Mouse (Mus musculus): ENCODE results near the gene Olfr231.

Gene Olfr231

DNA sequence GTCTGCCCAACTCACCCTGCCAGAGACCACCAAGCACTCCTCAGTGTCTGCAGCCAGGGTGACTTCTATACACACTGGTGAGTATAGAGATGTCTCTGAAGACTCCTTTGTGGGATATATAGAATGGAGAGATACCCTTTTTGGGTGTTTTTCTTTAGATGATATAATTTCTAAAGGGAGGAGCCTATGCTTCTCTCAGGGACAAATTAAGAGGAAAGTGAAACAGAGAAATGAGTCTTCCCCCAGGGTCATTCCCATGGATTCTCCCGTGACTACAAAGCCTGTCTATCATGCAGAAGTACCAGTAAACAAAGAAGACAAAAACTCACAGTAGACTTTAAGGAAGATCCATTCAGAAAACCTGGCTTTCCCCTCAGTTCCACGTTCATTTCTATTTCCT lies at the start of gene Olfr231:
Gene Olfr231 (minus strand): TSS at position 101 of the 400 bp plus-strand sequence.
- no peak for DNase-seq

DNA sequence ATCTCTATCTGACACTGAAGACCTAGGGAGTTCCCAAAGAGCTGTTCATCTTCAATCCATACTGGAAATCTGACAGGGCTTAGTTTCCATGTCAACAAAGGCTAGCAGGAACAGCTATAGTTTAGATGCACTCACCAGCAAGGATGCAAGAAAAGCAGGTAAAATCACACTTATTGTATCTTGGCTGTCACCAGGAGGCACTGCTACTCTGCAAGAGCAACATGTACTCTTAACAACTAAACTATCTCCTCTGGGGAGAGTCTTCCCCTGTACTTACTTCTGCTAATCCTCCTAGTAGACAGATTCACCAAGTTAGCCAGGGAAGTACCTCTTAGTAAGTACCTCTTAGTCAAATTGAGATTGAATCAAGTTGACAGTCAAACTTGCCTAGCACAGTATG lies 48.1 kb upstream of the Olfr231 start:
- DNase-seq = no peak

DNA sequence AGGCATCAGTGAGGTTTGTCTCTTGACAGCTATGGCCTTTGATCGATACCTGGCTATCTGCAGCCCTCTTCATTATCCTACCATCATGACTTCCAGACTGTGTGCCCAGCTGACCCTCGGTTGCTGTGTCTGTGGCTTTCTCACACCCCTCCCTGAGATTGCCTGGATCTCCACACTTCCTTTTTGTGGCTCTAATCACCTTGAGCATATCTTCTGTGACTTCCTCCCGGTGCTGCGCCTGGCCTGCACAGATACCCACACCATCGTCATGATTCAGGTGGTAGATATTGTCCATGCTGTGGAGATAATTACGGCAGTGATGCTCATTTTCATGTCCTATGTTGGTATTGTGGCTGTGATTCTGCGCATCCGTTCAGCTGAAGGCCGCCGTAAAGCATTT lies 38.1 kb upstream of the Olfr231 start:
- no peak for DNase-seq

DNA sequence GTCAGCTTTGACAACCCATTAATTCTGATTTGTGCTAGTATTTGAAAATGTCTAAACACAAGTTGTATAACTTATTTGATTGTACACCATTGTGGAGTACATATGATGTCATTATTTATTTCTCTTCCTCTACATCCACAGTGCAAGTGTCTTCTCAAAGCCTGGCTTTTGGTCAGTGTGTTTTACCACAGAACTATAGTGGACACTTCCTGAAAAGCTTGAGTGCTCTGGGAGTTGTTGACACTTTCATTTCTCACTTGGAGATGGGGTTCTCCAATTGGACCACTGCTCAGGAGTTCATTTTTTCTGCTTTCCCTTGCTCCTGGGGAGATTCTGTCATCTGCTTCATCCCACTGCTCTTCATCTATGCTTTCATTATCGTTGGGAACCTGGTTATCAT lies 37.5 kb upstream of the Olfr231 start:
- no peak for DNase-seq

DNA sequence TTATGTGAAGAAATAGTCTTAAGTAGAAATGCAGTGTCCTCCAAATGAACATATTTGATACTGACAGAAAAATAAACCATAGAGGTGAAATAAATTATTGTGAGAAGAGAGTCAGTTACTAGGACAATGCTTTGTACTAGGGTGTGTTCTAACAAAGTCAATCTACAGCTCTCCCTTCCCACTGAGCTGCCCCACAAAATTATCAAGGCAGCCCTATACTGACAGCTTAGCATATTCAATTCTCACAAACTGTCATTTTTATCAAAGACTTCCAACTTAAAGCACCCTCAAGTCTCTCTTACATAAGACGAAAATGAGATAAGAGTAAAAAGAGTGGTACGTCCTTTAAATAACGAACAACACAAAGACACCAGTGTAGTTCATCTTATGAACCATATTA lies 36.7 kb upstream of the Olfr231 start:
- no peak for DNase-seq

DNA sequence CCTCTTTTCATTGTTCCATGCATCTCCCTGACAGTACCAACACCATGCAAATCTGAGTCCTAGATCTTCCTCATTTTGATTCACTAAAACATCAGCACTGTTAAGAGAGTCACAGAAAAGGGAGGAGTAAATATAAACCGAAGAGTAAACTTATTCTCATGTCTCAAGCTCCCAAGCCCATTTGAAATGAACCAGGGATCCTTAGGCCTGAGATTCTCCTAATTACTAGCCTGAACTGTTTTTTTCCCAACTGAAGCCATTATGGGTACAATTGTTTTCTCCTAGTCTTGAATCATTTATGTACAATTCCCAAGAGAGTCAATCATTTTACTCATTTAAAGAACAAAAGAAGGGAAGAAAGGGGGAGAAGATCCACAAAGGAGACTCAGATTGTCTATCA lies 34.4 kb upstream of the Olfr231 start, which contains the start of gene Olfr420:
Gene Olfr420 (plus strand): TSS at position 301 of the 400 bp plus-strand sequence.
- no peak for DNase-seq

DNA sequence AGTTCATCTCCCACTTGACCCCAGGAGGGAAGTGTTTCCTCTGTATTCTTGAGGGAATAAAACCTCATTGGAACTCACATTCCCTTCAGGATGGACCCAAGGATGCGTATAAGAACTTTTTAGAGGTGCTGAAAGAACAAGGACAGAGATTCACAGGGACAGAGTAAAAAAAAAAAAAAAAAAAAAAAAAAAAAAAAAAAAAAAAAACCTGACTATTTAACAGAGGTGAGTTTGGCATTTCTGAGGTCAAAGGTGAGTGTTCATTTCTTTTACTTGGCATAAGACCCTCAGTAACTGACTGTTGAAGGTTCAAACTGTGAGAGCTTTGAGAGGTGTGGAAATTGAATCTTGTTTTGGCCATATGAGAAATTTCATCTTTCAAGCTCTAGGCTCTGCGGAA lies 28.3 kb upstream of the Olfr231 start:
- no peak for DNase-seq

DNA sequence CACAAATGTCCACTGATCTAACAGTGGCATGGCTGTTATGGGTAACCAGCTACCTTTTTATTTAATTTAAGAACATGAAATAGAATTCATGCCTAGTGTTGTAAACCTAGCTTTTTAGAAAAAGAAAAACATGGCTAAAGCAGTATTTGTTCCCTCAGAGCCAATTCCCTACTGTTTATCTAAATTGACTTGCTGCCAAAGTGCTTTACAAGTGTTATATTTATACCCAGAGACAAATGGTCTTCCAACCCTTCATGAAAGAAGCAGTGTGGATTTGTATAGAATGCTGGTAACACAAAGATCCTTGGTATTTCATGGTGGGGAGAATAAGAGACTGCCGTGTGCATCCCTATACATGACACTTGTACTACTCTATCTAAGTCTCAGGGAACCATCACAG lies 25.7 kb upstream of the Olfr231 start:
- no peak for DNase-seq

DNA sequence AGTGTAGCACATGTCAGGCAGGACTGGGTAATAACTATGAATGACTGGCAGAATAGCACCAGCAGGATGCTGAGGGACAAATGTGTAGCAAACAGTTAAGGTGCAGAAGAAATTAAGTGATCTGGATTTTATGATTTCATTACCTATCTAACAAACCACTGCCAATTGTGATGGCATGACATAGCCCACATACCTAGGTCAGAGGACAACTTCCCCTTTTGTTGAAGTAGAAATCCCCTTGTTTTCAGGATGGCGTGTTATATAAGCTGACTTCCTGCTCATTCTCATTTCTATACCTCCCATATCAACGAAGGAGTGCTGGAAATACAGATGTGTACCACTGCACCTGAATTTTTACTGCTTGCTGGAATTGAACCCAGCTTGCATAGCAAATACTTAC lies 20.4 kb upstream of the Olfr231 start:
- no peak for DNase-seq

DNA sequence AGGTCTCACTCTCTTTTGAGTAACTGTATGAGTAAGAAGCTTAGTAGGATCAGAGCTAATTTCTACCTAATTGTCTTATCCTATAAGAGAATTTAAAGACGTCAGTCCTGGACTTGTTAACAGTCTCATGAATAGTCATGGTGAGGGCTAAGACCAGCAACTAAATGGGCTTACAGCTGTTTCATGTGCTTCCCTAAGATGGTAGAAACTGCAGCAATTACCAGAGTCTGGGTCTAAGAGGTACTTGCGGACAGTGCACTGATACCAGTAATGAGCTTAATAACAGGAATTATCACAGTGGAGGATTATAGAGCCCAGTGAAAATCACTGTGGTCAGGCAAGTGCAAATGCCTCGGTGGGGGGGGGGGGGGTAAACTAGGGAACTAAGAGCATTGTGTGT lies 11.0 kb upstream of the Olfr231 start:
- no peak for DNase-seq

DNA sequence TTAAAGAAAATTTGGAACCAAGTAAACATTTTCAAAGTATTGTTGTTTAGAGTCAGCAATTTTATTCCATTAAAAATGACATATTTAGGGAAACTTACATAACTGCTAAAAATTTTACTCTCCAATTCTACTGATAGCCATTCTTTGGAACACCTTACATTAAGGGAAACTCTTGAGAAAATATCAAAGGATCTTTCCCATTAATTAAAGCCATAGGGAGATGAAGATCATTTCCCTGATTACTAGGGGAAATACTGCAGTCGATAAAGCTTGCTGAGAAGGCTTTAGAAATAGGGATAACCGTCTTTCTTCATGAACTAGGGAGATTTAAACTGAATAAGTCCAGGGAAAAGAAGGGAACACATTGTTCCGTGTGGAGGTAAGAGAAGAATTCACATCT lies 10.3 kb upstream of the Olfr231 start, which contains the start of gene Olfr424:
Gene Olfr424 (plus strand): TSS at position 301 of the 400 bp plus-strand sequence.
- DNase-seq = no peak

DNA sequence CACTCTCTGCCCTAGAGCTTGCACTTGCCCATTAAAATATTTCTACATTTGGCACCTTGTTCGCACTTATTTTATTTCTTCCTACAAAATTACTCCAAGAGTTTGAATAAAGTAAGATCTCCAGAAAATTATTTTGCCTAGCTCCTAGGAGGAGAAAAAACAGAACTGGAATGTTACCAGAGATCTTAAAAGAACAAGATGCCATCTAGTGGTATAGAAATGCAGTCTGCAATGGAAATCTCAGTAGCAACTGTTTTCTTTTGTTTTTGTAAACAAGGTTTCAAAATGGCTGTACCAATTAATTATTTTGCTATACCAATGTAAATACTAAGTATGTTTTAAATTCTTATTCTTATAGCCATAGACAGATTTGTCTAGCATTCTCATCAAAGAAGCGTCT lies 17.2 kb downstream of the Olfr231 start:
- DNase-seq = no peak

DNA sequence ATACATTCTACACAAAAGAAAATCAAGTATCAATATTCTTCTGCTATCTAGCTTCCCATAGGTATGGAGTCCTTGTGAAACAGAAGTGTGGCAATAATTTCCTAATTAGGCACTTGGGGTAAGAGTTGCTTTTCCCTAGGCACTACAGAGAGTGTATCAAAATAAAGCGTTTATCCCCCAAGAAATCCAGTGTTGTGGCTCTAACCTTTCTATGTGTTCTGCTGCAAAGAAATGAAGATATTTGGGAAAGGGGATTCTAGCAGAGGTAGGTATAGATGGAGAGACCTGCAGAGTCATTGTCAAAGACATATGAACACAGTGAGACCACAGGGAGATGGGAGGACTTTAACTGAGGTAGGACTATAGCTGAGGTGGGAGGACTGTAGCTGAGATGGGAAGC lies 24.4 kb downstream of the Olfr231 start, which contains the start of gene Olfr427:
Gene Olfr427 (plus strand): TSS at position 301 of the 400 bp plus-strand sequence.
- DNase-seq = no peak

DNA sequence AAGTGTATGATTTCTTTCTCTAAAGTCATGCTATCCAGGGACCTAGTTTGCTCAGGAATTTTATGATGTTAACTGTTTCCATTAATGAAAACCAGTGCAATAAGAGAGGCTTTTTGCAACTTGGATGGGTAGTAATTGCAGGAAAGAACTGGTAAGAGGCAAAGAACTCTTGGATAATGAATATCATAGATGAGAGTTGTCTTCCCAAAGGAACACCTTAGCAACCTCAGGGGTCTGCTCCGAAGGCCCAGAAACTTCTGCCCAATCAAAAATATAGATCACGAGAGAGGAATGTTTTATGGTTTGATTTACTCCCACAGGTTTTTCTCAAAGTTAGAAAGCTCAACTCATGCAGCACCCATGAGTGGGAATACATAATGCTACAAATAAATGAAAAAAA lies 36.9 kb downstream of the Olfr231 start, which contains the start of gene Olfr429:
Gene Olfr429 (plus strand): TSS at position 301 of the 400 bp plus-strand sequence.
- DNase-seq = no peak

DNA sequence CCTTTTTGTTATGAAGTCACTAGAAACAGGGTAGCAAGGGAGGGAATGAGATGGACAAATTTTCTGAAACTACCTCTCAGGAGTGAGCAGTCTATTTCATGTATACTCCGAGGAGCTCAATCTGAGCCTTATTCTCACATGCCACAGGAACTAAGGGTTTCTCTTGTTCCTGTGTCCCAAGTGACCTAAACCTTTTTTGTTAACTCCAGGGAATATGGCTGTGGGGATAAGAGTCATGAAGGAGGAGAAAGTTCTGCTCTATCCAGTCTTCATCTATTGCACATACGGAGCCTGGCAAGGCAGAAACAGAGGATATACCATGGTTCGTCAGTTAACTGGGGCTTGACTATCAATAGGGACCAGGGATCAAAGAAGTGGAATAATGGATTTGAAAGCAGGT lies 54.7 kb downstream of the Olfr231 start, which contains the start of gene Olfr430:
Gene Olfr430 (plus strand): TSS at position 301 of the 400 bp plus-strand sequence.
- no peak for DNase-seq
